In the genomic region with DNA sequence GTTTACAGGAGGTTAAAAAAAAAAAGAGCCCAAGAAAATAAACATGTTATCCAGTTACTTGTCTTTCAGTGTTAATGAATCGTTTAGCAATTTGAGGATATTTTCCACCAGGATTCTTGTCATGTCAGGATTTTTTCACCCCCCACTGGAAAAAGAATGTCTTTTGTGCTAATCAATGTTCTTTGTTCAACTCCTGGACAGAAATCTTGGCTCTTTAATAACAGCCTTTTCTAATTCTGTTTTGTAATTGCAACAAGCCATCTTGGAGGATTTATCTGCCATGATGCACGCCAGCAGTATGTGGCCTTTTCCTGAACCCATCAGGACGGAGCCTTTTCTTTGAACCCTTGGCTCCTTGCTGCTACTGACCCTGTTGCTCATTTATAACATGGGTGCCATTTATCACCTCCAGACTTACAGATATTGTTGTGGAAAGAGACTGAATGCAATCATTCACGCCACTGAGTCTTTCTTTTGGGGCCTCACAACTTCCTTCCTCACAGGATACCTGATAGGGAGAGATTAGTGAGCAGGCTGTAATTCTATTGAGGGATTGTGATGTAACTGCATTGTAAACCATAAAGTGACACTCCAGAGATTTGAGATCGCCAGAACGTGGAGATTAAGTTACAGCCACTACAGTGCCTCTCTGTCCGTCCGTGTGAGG, we compare ENCODE assay signal across 11 mouse cellular contexts.
DNase-seq lines count a peak whose midpoint lies in the region; ATAC-seq and TF ChIP-seq lines count a peak whose summit lies in the region.
"Had no signal": no experiment of that assay in that cellular context is flagged by ENCODE, and none has a peak within 500 bp of the region (broad histone marks: within the 10 kb centered on the region; RNA-seq: fewer than 3 reads in every experiment).

No protein-coding gene starts in this region.

- WGBS in lung, embryonic 15.5 days = 18% methylated on average over 8 of the region's 8 CpGs
- WGBS in thymus, adult 2 months = 35% methylated on average over 8 of the region's 8 CpGs

- H3K27me3 ChIP-seq in lung, embryonic 15.5 days = no peaks in the 10 kb centered on the region
- no peaks in the 10 kb centered on the region for H3K27me3 ChIP-seq in thymus, adult 2 months (ENCODE audit: control insufficient read depth, insufficient read depth, low read length)

- H3K4me1 ChIP-seq in lung, embryonic 15.5 days = 0 out of 2 replicates have a peak, but pooled peaks cover 4% of the 10 kb centered on the region
- no peaks in the 10 kb centered on the region for H3K4me1 ChIP-seq in thymus, adult 2 months (replicated peaks; ENCODE audit: control insufficient read depth, insufficient read depth, low read length)

- H3K4me2 ChIP-seq in lung, embryonic 15.5 days = no peak overlapping the region
- H3K4me2 ChIP-seq: limb, embryonic 13.5 days had no signal

- H3K36me3 ChIP-seq in lung, embryonic 15.5 days = no peaks in the 10 kb centered on the region
- H3K36me3 ChIP-seq in thymus, adult 2 months (ENCODE audit: control insufficient read depth, insufficient read depth, low read length) = no peaks in the 10 kb centered on the region
- H3K36me3 ChIP-seq: limb, embryonic 13.5 days had no signal

- no peak overlapping the region for H3K27ac ChIP-seq in lung, embryonic 15.5 days
- no peak overlapping the region for H3K27ac ChIP-seq in thymus, adult 2 months (ENCODE audit: control insufficient read depth, insufficient read depth, low read length)
- H3K27ac ChIP-seq: limb, embryonic 13.5 days had no signal

- H3K9me3 ChIP-seq in lung, embryonic 15.5 days = no peaks in the 10 kb centered on the region
- H3K9me3 ChIP-seq: limb, embryonic 13.5 days had no signal

- ATAC-seq in common myeloid progenitor, adult 5-6 weeks (replicated peaks; ENCODE audit: low read depth, poor library complexity, severe bottlenecking) = peak; percentile 96
- ATAC-seq in hematopoietic stem cell, adult 5-6 weeks (replicated peaks in 1 of 2; ENCODE audit: insufficient read depth in 1 of 2, low FRiP score in 2 of 2, low TSS enrichment in 1 of 2, low read depth in 1 of 2, poor library complexity in 2 of 2, severe bottlenecking in 2 of 2) = peak; percentile 97 to 99
- ATAC-seq in lung, embryonic 15.5 days (ENCODE audit: borderline replicate concordance, extremely low read depth, low FRiP score, low TSS enrichment) = peak; percentile 65
- ATAC-seq: Patski had no signal

- TF ChIP-seq CTCF in thymus, adult 2 months (IDR thresholded peaks at IDR 0.05; ENCODE audit: borderline replicate concordance, control insufficient read depth, extremely low read depth, insufficient read depth, low read length, poor library complexity) = no peak

- no peak for TF ChIP-seq POLR2A in thymus, adult 2 months (IDR thresholded peaks at IDR 0.05; ENCODE audit: control insufficient read depth, extremely low read depth, insufficient read depth, low read length, poor library complexity)

- H3K4me3 ChIP-seq in lung, embryonic 15.5 days = no peak overlapping the region
- H3K4me3 ChIP-seq in thymus, adult 2 months (ENCODE audit: control insufficient read depth, insufficient read depth, low read length) = no peak overlapping the region
- H3K4me3 ChIP-seq: limb, embryonic 13.5 days had no signal

- DNase-seq in Muller cell, postnatal 12 days (ENCODE audit: inconsistent ontology term) = peak; percentile 86
- DNase-seq in ovary, postnatal 14 days (ENCODE audit: low spot score) = no peak
- DNase-seq in urinary bladder, adult 18-20 months (ENCODE audit: low spot score in 2 of 2) = no peak
- DNase-seq in urinary bladder, postnatal 4 days (ENCODE audit: low spot score in 2 of 2) = no peak
- DNase-seq in thymus, adult 2 months = no peak
- DNase-seq: cerebellum, adult 18-20 months had no signal

- H3K9ac ChIP-seq in lung, embryonic 15.5 days = no peak overlapping the region
- H3K9ac ChIP-seq: limb, embryonic 13.5 days had no signal
